In the genomic region with DNA sequence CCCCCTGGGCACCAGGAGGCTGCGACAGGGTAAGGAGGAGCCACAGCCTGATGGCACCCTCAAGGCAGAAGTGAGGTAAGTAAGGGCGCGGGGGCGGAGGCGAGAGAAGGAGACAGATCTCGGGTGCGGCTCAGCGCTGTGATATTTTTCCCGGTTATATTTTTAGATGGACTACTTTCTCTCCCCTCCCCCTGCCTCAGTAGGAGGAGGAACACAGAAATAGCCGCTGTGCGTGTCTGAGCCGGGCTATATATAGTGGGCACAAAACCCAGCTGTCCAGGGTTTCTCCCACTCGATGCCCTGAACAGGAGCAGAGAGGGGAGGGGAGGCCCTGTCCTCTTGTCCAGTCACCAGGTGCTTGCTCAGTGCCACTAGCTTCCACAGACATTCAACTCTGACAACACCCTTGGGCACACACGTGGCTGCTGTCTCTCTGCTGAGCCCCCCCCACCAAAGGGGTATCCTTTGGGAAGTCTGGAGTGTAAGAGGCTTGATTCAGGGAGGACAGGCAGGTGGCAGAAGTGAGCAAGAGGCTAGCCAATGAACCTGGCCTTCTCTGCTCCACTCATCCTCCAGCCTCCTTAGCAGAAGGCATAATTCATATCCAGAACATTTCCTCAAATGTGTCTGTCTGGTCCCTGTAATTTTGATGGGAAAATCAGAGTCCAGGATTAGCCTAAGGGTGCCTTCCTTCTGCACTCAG, we compare ENCODE assay signal across 12 mouse cellular contexts.
DNase-seq lines count a peak whose midpoint lies in the region; ATAC-seq and TF ChIP-seq lines count a peak whose summit lies in the region.
"Had no signal": no experiment of that assay in that cellular context is flagged by ENCODE, and none has a peak within 500 bp of the region (broad histone marks: within the 10 kb centered on the region; RNA-seq: fewer than 3 reads in every experiment).

No protein-coding gene starts in this region.

- no peak for DNase-seq in hindbrain, postnatal 0 days (ENCODE audit: low spot score)
- DNase-seq in frontal cortex, postnatal 36 days (ENCODE audit: low spot score in 2 of 2): peak; percentile 91 to 96
- peak; percentile 81 for DNase-seq in layer of hippocampus, adult 11-12 months (ENCODE audit: low spot score)
- peak; percentile 97 for DNase-seq in right cerebral cortex, adult 18-20 months
- no peak for DNase-seq in embryo, embryonic 9.5 days (ENCODE audit: extremely low spot score)
- no peak for DNase-seq in adipocyte (ENCODE audit: low spot score)
- DNase-seq in Muller cell, postnatal 12 days (ENCODE audit: inconsistent ontology term): no peak

- H3K9me3 ChIP-seq in hindbrain, postnatal 0 days (ENCODE audit: low read length): no peaks in the 10 kb centered on the region
- no peaks in the 10 kb centered on the region for H3K9me3 ChIP-seq in hindbrain, embryonic 16.5 days (ENCODE audit: control insufficient read depth, low read length)
- H3K9me3 ChIP-seq: hindbrain, embryonic 15.5 days had no signal

- no peak overlapping the region for H3K4me2 ChIP-seq in hindbrain, postnatal 0 days (ENCODE audit: low read depth, low read length)
- no peak overlapping the region for H3K4me2 ChIP-seq in hindbrain, embryonic 16.5 days (ENCODE audit: low read length)
- H3K4me2 ChIP-seq: hindbrain, embryonic 15.5 days had no signal

- no peak overlapping the region for H3K4me3 ChIP-seq in hindbrain, postnatal 0 days (ENCODE audit: low read length)
- no peak overlapping the region for H3K4me3 ChIP-seq in hindbrain, embryonic 16.5 days (ENCODE audit: low read length)
- H3K4me3 ChIP-seq: hindbrain, embryonic 15.5 days had no signal

- no peak overlapping the region for H3K9ac ChIP-seq in hindbrain, postnatal 0 days (replicated peaks; ENCODE audit: low read length)
- no peak overlapping the region for H3K9ac ChIP-seq in hindbrain, embryonic 16.5 days (ENCODE audit: low read depth, low read length)
- H3K9ac ChIP-seq: hindbrain, embryonic 15.5 days had no signal

- no peaks in the 10 kb centered on the region for H3K27me3 ChIP-seq in hindbrain, postnatal 0 days (ENCODE audit: insufficient read depth, low read length)
- no peaks in the 10 kb centered on the region for H3K27me3 ChIP-seq in hindbrain, embryonic 16.5 days (replicated peaks; ENCODE audit: control insufficient read depth, insufficient read depth, low read length)
- H3K27me3 ChIP-seq: hindbrain, embryonic 15.5 days had no signal

- peak; percentile 46; the same call in 1 of the 2 replicates for ATAC-seq in hindbrain, postnatal 0 days
- ATAC-seq in hindbrain, embryonic 16.5 days: no peak
- ATAC-seq: activated CD4-positive, CD25-positive, alpha-beta regulatory T cell, adult 4 months; CD4-positive, CD25-positive, alpha-beta regulatory T cell, adult 4 months had no signal

- no peaks in the 10 kb centered on the region for H3K36me3 ChIP-seq in hindbrain, postnatal 0 days (ENCODE audit: insufficient read depth, low read length)
- H3K36me3 ChIP-seq in hindbrain, embryonic 16.5 days (ENCODE audit: control insufficient read depth, insufficient read depth, low read length): no peaks in the 10 kb centered on the region
- H3K36me3 ChIP-seq: hindbrain, embryonic 15.5 days had no signal

- no peaks in the 10 kb centered on the region for H3K4me1 ChIP-seq in hindbrain, postnatal 0 days (ENCODE audit: insufficient read depth, low read length)
- H3K4me1 ChIP-seq in hindbrain, embryonic 16.5 days (ENCODE audit: control insufficient read depth, insufficient read depth, low read depth, low read length): peaks cover 7% of the 10 kb centered on the region

- WGBS in hindbrain, postnatal 0 days: 83% methylated on average over 14 of the region's 14 CpGs
- WGBS in hindbrain, embryonic 16.5 days: 77% methylated on average over 14 of the region's 14 CpGs

- peak; percentile 44 for TF ChIP-seq CTCF in hindbrain, postnatal 0 days (IDR thresholded peaks at IDR 0.05; ENCODE audit: low read depth)

- H3K27ac ChIP-seq in hindbrain, postnatal 0 days: no peak overlapping the region
- no peak overlapping the region for H3K27ac ChIP-seq in hindbrain, embryonic 16.5 days (ENCODE audit: low read depth, low read length)
- H3K27ac ChIP-seq: hindbrain, embryonic 15.5 days; macrophage had no signal

Comparison
In these comparisons a context has a peak if more than half of its experiments do, and no peak if none do; other contexts are left out.
1. DNase-seq: peak in frontal cortex, postnatal 36 days (2 of 2), layer of hippocampus, adult 11-12 months (single experiment) and right cerebral cortex, adult 18-20 months (single experiment); none in hindbrain, postnatal 0 days (single experiment), embryo, embryonic 9.5 days (single experiment), adipocyte (single experiment) and Muller cell, postnatal 12 days (single experiment).